Mouse (Mus musculus): ENCODE measurements at regions not wholly inside any gene's neighbourhood (a gene's known extent, or its start where the extent isn't known, plus 50 kb on each side); places are given as distances from the start of the nearest gene placed in this dataset.

GRCm38 (mm10) chr6:100973366-100974090, 140.1 kb downstream of the Ppp4r2 start:
- no peak for DNase-seq

DNA sequence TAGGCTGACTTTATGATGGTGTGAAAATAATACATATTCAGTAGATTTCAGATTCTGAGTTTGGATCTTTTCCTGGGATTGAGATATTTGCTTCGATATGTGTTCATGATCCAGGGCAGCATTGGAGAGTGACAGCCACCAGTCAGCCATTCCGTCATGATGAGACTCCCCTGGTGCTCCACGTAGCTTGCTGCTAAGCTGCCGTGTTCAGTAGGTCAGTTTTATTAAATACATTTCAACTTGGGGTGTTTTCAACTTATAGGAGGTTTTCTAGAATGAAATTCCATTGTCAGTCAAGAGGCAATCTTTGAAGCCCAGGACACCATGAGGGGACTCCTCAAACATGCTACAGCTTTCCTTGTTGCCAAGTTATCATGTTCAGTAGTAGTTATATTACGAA, 141.3 kb downstream of the Ppp4r2 start:
- DNase-seq: no peak

- DNase-seq: peak; percentile 30
Observed at GRCm38 (mm10) chr6:100975835-100976234, 142.4 kb downstream of the Ppp4r2 start.

- DNase-seq: no peak
Observed at GRCm38 (mm10) chr6:100977201-100977691, 143.8 kb downstream of the Ppp4r2 start.

GRCm38 (mm10) chr6:100978113-100978512, 144.7 kb downstream of the Ppp4r2 start:
- no peak for DNase-seq

DNA sequence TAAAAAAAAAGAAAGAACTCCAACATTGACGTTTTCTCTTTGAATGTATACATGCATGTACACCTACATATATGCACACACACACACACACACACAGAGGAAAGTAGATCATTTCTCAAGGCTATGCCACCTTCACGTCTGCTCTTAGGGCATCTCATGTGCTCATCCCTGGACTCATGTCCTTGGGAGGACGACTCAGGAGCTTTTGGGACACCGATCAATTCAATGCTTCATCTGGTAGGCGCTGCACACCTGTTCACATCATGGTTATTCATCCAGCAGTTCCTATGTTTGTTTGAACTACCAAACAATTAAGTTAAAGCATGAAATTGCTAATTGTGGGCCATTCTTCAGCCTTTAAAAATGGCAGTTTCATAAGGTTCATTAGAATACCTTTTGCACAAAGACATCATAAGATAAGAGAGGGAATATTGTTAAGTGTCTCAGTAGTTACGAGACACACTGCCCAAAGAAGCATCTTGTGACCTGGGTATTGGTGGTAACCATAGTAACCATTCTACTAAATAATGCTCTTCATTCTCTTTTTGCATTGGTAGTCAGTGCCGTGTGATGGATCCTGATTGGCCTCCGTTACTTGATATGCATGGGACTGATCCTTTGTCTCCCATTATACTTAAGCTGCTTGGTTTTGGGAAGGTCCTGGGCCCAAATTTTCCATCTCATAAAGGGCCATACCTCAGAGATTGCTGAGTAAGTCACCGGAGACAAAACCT, 145.5 kb downstream of the Ppp4r2 start:
- DNase-seq: no peak

DNA sequence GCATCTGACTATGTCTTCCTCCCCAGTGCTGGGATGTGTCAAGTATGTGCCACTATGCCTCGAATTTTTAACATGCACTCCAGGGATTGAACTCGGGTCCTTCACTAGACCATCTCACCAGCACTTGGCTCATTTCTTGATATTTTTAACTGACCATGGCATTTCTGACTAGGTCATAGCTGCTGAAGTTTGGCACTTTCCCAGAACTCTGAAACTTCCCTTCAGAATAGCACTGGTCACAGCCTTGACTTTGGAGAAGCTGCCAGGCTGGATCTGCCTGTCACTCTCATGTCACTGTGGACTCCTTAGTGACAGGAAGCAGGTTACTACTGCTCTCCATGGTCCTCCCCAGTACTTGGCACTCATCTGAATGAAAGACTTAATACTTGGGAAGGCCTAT, 146.7 kb downstream of the Ppp4r2 start:
- no peak for DNase-seq

DNA sequence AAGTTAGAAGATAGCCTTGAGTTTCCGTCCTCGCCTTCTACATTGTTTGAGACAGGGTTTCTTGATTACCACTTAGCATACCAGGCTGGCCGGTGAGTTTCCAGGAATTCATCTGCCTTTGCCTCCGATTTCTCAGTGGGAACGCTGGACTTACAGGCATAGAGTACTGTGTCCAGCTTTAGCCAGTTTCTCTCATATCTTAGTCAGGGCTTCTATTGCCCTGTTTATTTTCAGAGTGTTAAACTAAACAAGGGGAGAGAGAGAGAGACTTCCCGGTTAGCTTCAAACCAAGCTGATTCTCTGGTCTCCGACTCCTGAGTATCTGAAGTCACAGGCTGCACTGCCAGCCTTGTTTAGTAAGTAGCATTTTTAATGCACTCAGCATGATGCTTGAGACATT, 151.4 kb downstream of the Ppp4r2 start:
- no peak for DNase-seq

- no peak for DNase-seq
Observed at GRCm38 (mm10) chr6:100985334-100985937, 152.0 kb downstream of the Ppp4r2 start.

- no peak for DNase-seq
Observed at GRCm38 (mm10) chr6:100988521-100988920, 155.1 kb downstream of the Ppp4r2 start.

GRCm38 (mm10) chr6:100993421-100993820, 160.0 kb downstream of the Ppp4r2 start:
- no peak for DNase-seq

DNA sequence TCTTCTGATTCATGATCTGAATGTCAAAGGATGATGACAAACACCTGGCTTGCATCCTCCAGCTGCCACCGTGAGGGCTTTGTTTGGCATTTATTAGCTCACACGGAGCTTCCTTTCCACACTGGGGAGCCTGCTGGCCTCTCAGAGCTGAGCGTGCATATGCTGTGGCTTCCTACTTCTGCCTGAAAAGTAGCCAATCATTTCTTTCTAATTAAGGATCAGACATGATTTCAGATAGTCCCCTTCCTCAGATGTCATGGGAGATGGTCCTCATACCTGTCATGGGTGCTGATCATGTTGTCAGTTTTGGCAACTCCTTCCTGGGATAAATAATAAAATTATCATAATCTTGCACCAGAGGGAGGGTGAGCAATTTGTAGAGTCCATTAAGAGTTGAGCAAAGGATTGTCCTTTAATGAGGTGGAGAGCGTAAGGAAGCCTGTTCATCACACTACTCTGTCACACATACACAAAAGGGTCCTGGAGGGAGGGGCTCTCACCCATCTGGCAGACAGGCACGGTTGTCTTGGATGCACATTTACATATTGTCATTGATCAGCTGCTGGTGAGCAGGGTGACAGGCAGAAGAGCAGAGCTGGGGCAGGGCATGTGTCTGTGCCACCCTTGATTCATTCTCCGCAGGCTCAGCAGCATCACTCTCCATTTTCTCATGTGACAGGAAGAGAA, 162.6 kb downstream of the Ppp4r2 start:
- DNase-seq: no peak

GRCm38 (mm10) chr6:100998285-100998684, 164.9 kb downstream of the Ppp4r2 start:
- no peak for DNase-seq

DNA sequence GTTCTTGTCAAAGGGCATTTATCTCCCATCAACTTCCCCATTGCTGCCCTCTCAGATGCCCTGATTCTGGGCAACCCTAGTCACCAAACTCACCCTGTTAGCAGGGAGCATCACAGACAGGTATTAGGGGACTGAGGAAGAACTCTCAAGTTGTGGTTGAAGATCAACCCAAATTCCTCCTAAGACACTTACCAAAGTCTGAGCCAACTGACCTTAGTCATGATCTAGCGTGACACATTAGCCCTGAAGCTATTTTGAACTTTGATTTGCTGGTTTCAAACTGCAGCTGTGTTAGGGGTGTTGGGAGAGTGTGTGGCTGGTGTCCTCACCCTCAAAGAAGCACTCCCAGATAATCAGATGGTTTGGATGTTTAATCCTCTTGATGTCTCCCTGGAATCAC, 170.5 kb downstream of the Ppp4r2 start:
- DNase-seq: no peak

GRCm38 (mm10) chr6:101021650-101022049, 188.2 kb downstream of the Ppp4r2 start:
- no peak for DNase-seq

- DNase-seq: no peak
Observed at GRCm38 (mm10) chr6:101025816-101026215, 192.4 kb downstream of the Ppp4r2 start.

GRCm38 (mm10) chr6:101027462-101027861, 194.0 kb downstream of the Ppp4r2 start:
- DNase-seq: no peak

- DNase-seq: no peak
Observed at GRCm38 (mm10) chr6:101029436-101029835, 196.0 kb downstream of the Ppp4r2 start.

- no peak for DNase-seq
Observed at GRCm38 (mm10) chr6:101030451-101031125, 197.2 kb downstream of the Ppp4r2 start.

GRCm38 (mm10) chr6:101046755-101047154, 213.3 kb downstream of the Ppp4r2 start:
- peak; percentile 5 for DNase-seq

DNA sequence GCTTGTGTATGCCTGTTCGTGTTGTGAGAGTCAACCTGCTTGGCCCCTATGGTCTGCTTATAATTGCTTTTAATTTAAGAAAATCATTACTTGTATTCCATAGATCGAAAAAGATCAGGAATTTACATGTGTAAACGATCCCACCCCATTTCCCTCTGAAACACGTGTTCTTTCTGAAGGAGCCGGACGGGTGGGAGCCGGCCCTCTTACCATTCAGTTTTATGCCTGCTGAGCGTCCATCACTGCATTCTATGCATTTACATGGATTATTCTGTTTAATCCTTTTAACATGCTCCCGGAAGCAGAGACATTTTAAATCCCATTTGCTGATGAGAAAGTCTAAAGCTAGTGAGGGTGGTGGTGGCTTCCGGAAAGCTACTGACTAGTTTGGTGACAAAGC, 213.8 kb downstream of the Ppp4r2 start:
- DNase-seq: no peak

- DNase-seq: no peak
Observed at GRCm38 (mm10) chr6:101048431-101048830, 215.0 kb downstream of the Ppp4r2 start.
